Mouse (Mus musculus) heart, postnatal 0 days (tissue): ENCODE results near the gene Ints3.

Experiments
- CTCF ChIP-seq: IDR thresholded peaks from 2 replicates; pipeline ENCODE4 v1.5.1; 2016; ENCODE audit warnings: antibody characterized with exemption, control low read depth, low read depth
- EP300 ChIP-seq: IDR thresholded peaks from 2 replicates; pipeline ENCODE4 v1.6.1; 2016; ENCODE audit warnings: antibody characterized with exemption, low read depth

DNA sequence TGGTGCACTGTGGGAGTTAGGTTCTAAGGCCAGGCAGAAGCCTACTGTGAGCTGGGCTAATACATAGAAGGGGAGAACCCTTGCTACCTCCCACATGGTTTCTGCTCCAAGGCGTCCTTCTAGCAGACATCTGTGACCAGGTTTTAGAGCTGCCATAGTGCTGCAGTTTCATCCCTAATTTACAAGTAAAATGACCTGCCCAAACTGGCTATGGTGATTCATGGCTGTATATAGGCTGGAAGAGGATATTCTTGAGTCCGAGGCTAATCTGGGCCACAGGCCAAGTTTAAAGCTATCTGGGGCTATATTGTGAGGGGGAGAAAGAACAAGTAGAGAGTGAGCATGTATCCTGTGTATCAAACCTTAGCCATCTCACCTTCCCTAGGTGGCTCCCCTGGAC, 64.4 kb downstream of the Ints3 start:
- TF ChIP-seq CTCF (no peak), EP300 (no peak)
